Mouse (Mus musculus): Measurements from ENCODE around the gene Rbm44. TPM values are rescaled to one million over a fixed set of nuclear protein-coding genes. Genes with fewer than 3 reads are reported as not detected.
A peak's percentile ranks its signal among the peaks of the same experiment; 100 is the strongest.

Gene Rbm44
- total RNA-seq (2021): not detected
- long read RNA-seq, experiment 1: 0 reads
- long read RNA-seq, experiment 2: 0 reads

DNA sequence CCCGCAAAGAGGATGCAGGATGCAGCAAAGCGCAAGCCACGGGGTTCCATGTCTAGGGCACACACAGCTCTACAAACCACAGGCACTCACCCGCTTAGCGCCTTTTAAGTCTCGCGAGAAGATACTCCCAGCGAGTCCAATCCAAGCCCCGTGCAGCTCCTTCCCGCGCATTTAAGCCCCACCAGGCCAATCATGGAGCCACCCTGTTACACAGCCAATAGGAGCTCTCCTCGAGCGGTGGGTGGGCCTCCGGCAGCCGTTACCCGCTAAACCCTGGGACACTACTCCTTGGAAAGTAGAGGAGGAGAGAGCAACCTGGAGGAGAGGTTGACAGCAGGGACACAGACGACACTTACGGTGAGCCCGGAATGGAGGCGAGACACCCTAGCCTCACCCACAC lies at the start of gene Rbm44:
Rbm44 (plus strand) TSS at position 277 of the 400 bp plus-strand sequence.
- no peak for DNase-seq (ENCODE audit: low spot score in 2 of 2)

DNA sequence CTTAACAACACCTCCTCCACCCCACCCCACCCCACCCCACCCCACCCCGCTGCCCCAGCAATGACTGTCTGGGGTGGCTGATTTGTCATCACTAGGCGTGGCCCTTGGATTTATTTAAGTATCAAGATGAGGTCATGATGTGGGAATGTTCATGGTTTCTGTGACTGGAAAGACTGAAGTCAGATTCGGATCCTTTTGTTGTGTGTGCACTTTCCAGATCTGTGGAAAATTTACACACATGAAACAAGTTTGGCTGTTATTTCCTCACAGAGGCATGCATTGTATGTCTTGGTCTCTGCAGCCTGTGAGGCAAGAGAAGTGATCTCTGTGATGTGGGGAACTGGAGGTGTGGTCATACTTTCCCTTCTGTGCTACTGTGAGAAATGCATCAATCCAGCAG lies 49.6 kb upstream of the Rbm44 start:
- DNase-seq (ENCODE audit: low spot score in 2 of 2): no peak

DNA sequence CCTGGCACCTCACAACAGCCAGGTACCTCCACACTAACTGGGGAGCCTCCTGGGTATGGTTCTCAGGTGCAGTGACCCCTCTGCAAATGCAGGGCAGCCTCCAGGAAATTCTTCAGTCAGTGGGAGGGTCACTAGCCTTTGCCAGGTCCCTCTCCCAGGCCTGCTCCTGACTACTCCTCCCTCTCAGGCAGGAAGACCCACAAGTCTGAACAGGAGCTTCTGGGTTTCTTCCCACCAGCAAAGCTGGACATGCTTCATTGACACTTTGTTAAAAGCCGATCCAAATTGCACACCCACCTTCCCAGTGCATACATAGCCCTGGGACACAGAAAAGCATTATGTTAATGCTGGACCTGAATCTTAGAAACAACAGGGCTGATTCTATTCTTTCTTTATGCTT lies 49.0 kb upstream of the Rbm44 start:
- DNase-seq (ENCODE audit: low spot score in 2 of 2): no peak

DNA sequence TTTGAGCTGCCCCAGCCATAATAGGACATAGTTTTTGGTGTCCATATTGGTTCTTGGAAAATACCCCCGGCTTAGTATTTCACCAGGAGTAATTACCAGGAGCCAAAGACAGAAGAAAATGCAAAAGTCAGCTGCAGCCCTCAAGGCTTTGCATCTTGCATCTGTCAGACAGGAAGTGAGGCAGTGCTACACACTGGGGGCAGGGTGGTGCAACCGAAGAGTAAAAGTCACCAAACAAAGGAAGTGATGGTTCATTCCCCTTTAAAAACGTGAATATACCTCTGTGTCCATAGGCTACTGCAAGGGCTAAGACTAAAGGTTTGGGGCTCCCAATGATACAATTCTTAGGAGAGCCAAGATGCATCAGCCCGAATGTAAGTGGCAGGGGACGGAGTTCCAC lies 48.4 kb upstream of the Rbm44 start:
- DNase-seq (ENCODE audit: low spot score in 2 of 2): no peak

DNA sequence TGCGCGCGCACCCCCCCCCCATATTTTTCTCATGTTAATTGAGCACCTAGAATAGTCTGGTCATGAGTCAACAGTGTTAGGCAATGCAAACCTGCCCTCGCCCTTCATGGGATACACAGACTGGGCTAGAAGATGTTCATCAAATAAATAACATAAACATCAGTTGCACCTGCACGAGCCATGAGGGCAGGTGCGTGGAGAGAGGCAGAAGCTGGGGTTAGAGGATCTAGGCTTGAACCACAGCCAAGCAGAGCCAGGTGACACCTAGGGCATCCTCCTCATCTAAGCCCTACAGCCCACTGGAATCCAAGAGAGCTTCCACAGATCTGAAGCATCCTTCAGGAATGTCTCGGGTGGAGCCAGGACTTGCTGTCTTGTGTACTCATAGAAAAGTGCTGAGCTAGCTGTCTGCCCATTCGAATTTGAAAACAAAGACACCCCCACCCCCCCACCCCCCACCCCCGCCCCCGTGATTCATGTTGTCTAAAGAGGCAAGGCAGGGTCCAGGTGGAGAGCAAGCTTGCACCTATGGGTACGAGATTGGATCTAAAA lies 47.5 kb upstream of the Rbm44 start:
- DNase-seq (ENCODE audit: low spot score in 2 of 2): no peak

DNA sequence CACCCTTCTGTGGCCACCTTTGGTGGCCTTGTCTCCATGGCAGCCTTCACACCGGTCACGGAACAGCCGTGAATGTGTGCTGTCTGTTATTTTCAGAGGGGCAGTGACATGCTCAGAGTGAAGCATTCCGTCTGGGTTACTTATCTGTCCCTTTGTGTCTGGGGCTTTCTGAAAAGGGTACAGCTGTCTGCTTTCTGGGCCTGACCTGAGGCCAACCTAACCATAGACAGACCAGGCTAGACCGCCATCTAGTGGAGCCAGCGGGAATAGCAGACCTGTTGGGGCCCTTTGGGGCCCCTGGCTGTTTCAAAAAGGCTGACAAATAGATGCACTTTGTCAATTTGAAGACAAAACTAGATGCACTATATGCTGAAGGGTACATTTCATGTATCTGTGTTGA lies 46.0 kb upstream of the Rbm44 start:
- peak; percentile 74 to 80 for DNase-seq (ENCODE audit: low spot score in 2 of 2)

DNA sequence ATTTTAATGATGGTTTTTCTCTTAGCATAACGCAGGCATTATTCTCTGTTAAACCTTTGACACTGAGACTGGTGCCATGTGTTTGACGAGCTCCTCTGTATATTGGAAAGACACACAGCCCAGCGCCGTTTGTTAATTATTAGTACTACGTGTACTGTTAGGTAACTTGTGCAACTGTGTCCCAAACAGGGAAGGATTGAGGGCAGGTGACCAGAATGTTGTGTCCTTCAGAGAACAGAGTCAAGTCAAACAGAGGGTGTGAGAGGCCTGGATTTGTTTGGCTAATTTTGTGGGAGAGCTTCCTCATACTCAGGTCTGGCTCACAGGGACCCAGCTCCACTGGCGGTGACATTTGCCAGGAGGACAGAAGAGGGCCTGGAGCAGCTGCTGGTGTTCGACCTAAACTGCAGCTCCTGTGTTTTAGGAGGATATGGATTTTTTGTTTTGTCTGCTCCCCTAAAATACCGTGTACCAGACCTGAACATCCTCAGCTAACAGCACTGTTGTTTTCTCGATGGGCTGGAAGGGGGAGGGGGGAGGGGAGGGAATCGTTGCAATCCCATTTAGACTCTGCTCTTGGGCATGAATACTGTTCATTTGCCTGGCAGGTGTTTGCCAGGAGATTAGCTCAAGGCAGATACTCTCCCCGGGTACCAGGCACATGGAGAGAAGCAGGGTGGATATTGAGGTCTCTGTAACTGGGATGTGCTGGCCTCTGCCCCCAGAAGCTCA lies 43.0 kb upstream of the Rbm44 start:
- no peak for DNase-seq (ENCODE audit: low spot score in 2 of 2)

DNA sequence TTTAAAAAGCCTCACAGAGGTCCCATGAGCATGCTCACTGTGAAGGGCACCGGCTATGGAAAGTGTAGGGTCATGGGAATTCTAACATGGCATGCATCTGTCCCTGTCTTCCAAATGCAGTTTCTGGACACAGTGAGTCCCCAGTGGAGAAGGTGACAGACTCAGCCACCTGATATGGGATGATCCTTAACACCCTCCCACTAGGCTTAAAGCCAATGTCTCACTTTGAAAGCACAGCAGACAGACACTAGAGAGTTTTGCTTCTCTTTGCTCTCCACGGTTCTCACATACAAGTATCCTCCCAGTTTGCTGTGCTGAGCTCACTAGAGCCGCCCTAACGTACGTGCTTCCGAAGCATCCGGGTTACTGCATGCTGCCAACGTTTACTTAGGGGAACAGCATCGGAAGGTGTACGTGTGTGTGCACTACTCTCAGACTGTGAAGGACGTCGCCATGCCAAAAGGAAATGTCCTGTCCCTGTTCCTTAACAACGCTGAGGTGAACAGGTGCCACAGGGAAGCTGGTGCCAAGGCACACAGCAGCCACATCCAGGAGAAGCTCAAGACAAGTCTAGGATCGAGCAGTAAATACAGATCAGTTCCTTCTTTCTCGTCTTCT lies 41.4 kb upstream of the Rbm44 start:
- DNase-seq (ENCODE audit: low spot score in 2 of 2): no peak

DNA sequence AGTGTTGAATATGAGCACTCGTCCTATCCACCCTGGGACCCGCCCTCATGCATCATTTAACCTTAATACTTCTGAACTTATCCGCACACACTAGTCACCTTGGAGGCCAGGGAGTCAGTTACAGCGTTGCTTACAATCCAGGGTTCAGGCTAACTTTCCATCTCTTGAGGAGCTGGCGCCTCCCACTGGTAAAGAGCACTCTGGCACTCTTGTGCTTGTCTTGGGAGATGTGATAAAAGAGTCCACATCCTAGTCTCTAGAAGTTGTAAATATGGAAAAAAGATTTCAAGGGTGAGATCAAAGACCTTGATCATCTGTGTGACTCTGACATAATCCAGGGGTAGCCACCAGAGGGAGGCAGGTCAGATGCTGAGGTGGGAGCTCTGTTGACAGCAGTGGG lies 37.3 kb upstream of the Rbm44 start:
- DNase-seq (ENCODE audit: low spot score in 2 of 2): no peak

DNA sequence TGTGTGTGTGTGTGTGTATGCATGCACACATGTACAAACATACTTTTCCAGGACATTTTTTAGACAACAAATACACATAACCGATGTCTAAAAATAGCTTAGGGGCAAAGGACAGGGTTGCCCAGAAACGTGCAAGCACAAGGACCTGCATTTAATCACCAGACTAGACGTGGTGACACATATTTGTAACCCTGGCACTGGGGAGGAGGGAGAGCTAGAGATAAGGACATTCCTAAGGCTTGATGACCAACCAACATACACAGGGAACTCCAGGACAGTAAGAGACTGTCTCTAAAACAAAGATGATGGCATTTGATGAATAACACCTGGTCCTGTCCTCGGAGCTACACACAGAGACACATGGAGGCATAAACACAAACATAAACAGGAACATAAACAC lies 35.6 kb upstream of the Rbm44 start:
- DNase-seq (ENCODE audit: low spot score in 2 of 2): no peak

DNA sequence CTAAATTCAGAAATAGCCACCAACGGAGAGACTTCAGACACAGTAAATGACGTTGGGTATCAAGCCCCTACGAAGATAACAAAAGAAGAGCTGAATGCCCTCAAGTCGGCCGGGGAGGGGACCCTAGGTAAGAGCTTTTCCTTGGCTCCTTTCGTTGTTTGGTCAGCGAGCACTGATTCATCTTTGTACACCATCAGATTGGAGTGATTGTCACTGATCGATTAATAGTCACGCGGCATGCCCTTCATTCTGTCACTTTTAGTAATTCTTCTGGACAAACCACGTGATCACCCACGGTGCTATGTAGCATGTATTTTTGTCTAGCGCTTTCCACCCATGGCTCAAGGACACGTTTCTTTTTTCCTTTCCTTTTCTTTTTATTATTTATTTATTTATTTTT lies 32.7 kb upstream of the Rbm44 start:
- DNase-seq (ENCODE audit: low spot score in 2 of 2): peak in 1 of 2 experiments; percentile 11

DNA sequence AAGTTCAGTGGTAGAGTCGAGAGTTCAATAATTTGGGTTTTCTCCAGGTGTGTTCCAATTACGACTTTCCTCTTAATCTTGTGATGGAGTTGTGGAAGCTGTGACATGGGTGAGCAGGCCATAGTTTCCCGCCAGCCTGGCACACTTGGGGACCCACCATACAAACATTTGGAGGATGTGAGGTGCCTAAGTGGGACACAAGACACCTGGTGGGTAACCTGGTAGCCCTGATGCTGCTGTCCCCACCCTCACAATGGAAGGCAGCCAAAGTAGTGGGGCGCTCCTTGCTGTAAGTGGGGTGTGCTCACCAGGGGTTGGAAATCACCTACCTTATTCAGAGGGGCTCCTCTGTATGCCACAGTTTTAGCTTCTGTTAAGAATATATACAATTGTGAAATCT lies 32.3 kb upstream of the Rbm44 start:
- peak in 1 of 2 experiments; percentile 9 for DNase-seq (ENCODE audit: low spot score in 2 of 2)

DNA sequence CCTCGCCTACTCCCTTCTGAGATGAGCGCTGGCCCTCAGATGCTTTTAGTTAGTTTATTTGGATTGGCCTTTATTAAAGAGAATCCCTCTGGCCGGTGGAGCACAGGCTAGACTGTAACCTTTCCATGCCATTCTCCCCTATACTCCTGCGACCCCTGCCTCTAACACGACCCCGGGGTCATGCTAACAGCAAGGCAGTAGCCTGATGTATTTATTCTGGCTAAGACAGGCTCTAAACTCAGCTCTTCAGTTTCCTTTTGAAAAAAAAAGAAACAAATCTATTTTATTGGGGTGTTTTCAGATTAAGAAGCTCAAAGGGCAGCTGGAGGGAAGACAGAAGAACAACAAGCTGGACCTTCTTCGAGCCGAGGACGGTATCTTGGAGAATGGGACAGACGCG lies 22.8 kb upstream of the Rbm44 start:
- no peak for DNase-seq (ENCODE audit: low spot score in 2 of 2)

DNA sequence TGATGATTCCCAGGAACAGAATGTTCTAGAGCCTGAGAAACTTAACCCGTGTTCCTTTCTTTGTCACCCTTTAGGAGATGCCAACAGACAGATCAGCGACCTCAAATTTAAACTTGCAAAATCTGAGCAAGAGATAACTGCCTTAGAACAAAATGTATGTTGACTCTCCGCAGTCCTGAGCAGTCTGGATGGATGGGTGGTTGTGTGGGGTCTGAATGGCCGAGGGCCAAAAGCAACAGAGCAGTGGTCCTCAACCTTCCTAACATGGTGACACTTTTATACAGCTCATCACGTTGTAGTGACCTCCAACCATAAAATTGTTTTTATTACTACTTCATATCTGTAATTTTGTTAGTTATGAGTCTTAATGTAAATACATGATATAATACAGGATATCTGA lies 21.9 kb upstream of the Rbm44 start:
- DNase-seq (ENCODE audit: low spot score in 2 of 2): no peak

DNA sequence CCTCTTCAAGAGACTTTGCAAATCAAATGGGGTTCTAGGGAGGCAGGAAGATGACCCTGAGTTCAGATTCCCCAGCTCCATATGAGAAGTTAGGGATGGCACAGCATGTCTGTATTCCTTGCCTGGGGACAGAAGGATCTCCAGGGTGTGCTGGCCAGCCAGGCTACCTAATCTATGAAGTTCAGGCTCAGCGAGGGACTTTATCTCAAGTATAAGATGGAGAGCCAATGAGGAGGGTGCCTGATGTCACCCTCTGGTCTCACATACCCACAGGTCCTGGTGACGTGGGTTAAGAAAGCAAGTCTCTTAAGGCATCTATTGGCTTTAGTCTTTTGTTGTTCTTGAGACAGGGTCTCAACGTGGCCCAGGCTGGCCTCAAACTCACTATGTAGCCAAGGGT lies 21.4 kb upstream of the Rbm44 start:
- no peak for DNase-seq (ENCODE audit: low spot score in 2 of 2)

DNA sequence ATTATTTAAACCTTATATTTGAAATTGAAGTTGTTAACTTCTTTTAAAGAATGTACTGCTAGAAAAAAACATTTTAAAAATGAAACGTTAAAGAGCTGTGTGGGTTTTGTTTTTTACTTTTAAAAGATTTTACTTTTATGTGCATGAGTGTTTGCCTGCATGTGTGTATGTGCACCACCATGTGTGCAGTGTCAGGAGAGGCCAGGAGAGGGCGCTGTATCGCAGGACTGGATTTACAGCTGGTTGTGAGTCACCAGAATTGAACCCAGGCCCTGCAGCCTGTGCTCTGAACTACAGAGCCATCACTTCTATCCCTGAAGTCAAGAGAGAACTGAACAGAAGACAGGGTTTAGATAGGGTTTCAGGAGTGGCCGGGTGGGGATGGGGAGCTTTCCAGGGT lies 16.0 kb upstream of the Rbm44 start:
- DNase-seq (ENCODE audit: low spot score in 2 of 2): no peak

DNA sequence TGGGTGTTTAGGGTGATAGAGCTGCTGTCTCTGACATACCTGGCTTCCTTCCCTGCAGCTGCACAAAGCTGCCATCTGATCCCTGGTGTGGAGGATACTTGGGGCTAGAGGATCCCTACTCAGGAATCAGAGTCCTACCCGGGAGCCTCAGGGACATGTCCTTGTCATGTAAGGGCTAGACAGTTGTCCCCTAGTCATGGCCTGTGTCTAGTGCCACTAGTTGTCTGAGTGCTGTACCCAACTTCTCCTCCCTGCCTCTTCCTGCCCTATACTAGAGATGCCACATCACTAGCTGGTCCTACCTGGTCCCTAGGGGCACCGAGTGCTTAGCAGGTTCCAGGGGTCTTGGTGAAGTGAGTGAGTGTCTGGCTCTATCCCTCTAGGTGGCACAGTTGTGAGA lies 7.9 kb upstream of the Rbm44 start:
- DNase-seq (ENCODE audit: low spot score in 2 of 2): no peak

DNA sequence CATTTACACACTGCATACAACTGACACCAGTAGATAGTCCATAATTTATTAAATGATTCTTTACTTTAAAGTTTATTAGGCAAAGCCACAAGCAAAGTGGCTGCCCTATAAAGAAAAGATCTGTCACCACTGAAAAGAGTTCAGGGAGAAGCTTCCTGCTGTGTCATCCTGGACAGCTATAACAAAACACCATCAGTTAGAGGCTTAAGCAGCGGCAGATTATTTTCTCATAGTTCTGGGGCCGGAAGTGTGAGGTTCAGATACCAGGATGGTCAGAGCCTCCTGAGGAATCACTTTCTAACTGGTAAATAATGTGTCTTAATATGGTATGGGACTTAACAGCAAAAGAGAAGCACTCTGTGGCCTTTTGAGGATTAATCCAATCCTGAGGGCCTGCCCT lies 6.6 kb downstream of the Rbm44 start:
- DNase-seq (ENCODE audit: low spot score in 2 of 2): no peak

DNA sequence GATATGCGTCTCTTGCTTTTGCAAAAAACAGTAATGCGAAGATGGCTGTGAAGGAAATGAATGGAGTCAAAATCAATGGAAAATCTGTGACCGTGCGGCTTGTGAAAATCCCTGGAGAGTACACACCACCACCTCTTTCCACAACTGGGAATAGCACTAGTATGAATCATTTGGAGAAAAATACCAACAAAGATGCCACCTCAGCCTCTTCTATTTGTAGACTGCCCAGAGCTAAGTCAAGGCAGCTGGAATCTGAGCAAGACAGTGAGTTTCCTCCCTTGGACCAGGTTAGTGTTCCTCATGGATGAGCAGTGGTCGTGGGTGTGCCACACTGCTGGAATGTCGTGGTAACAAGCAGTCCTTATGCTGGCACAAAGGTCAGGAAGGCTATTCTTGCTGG lies 21.9 kb downstream of the Rbm44 start:
- no peak for DNase-seq (ENCODE audit: low spot score in 2 of 2)

DNA sequence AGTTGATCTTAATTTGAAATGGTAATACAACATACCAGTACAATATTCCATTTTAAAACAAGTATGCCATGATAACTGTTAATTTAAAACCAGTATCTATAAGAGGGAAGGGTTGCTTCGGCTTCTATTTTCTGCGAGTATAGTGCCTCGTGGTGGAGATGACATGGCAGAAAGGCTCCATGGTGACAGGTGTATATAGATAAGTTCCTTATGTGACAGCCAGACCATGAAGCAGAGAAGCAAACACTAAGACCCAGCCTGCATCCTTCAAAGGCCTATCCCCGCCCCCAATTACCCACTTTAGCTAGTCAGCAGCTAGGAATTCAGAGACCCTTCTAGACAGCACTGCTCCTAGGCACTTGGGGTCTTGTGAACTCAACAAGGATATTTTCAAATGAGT lies 24.3 kb downstream of the Rbm44 start:
- DNase-seq (ENCODE audit: low spot score in 2 of 2): no peak

DNA sequence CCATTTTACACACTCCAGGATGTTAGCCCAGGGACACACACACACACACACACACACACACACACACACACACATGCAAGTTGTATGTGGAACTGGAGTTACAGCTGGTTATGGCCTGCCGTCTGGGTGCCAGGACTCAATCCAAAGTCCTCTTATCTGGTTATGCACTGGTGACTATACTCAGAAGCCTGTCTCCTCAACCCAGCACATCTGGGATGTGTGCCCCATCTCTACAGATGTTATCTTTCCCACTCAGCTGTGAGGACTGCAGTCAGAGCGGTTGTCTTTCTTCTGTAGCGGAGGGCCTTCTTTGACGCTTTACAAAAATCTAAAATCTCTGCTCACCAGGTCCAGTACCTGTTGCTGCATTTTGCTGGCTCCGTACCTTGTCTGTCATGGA lies 29.9 kb downstream of the Rbm44 start:
- no peak for DNase-seq (ENCODE audit: low spot score in 2 of 2)

DNA sequence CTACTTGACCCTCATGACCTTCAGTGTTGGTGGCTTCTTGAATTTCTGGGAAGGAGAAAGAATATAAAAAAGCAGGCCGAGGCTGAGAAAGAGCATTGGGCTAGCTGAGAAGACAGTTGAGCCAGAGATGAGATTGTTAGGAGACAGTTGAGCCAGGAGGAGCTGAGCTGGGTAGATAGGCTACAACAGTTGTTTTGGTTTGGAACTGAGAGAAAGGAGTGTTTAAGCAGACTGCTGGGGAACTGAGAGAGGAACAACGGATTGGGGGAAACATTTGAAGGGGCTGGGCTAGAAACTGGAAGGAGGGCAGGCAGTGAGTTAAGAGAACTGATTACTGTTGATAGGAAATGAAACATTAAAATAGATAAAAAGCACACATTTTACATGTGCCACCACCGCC lies 31.1 kb downstream of the Rbm44 start:
- no peak for DNase-seq (ENCODE audit: low spot score in 2 of 2)

DNA sequence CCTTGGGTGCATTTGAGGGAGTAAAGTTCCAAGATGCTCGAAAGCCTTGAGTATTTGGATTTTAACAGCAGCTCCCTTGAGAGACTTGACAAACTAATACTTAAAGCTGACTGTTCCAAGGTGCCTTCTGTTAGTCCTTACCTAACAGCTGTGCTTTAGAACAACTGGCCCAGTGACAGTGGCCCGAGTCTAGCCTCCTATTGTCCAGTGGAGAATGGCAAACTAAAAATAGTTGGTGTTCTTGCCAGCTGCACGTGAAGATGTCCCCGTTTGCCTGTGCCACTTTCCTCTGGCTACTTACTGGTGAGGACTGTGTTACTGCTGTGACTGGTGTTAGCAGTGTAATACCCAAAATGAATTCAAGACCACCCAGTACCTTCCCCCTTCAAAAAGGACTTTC lies 32.0 kb downstream of the Rbm44 start:
- no peak for DNase-seq (ENCODE audit: low spot score in 2 of 2)

All from adrenal gland, adult 18-20 months (tissue).